Mouse (Mus musculus): ENCODE measurements around the gene Tcf7l1. TPM values are rescaled to one million over a fixed set of nuclear protein-coding genes. Genes with fewer than 3 reads are reported as not detected.

The Tcf7l1 gene
- polyA plus RNA-seq, 1 experiment from 2014 or later: 16.1 TPM

GRCm38 (mm10) chr6:72584154-72584553 is 204.9 kb downstream of the Tcf7l1 start:
- WGBS: 74% methylated on average over 11 of the region's 11 CpGs
- no peak overlapping the region for H3K9ac ChIP-seq
- no peak overlapping the region for H3K4me2 ChIP-seq
- H3K4me3 ChIP-seq: no peak overlapping the region
- H3K4me1 ChIP-seq: no peaks in the 10 kb centered on the region
- H3K27ac ChIP-seq (replicated peaks): no peak overlapping the region
- no peak for ATAC-seq (ENCODE audit: extremely low read depth, insufficient number of reproducible peaks, low FRiP score, low TSS enrichment)
- no peaks in the 10 kb centered on the region for H3K27me3 ChIP-seq (replicated peaks)
- no peaks in the 10 kb centered on the region for H3K9me3 ChIP-seq
- H3K36me3 ChIP-seq: peaks cover 30% of the 10 kb centered on the region

- 82% methylated on average over 4 of the region's 4 CpGs for WGBS
- H3K9me3 ChIP-seq: no peaks in the 10 kb centered on the region
- ATAC-seq (ENCODE audit: extremely low read depth, insufficient number of reproducible peaks, low FRiP score, low TSS enrichment): no peak
These were observed 205.7 kb downstream of the Tcf7l1 start for GRCm38 (mm10) chr6:72583211-72583839.

GRCm38 (mm10) chr6:72581625-72582382 is 207.2 kb downstream of the Tcf7l1 start:
- no peak for ATAC-seq (ENCODE audit: extremely low read depth, insufficient number of reproducible peaks, low FRiP score, low TSS enrichment)
- Histone ChIP-seq H3K9me3 (no peaks in the 10 kb centered on the region), H3K4me2 (no peak overlapping the region), H3K27ac (replicated peaks) (no peak overlapping the region), H3K36me3 (peaks cover 35% of the 10 kb centered on the region), H3K27me3 (replicated peaks) (no peaks in the 10 kb centered on the region), H3K4me3 (no peak overlapping the region), H3K4me1 (no peaks in the 10 kb centered on the region), H3K9ac (no peak overlapping the region)
- WGBS: 67% methylated on average over 11 of the region's 11 CpGs

More at GRCm38 (mm10) chr6:72583211-72583839, 205.7 kb downstream of the Tcf7l1 start:
- H3K4me1 ChIP-seq: no peaks in the 10 kb centered on the region
- H3K4me3 ChIP-seq: no peak overlapping the region
- H3K4me2 ChIP-seq: no peak overlapping the region
- no peak overlapping the region for H3K9ac ChIP-seq
- H3K36me3 ChIP-seq: peaks cover 32% of the 10 kb centered on the region
- no peaks in the 10 kb centered on the region for H3K27me3 ChIP-seq (replicated peaks)
- no peak overlapping the region for H3K27ac ChIP-seq (replicated peaks)

Other genes with a start within 250 kb of the Tcf7l1 start
- 25.1 and 25.4 TPM in 2 replicates for gene Capg, start 244.9 kb downstream of the Tcf7l1 start, polyA plus RNA-seq (2015; fragmentation: Nextera tagmentation; extraction: Ambion mirVana)
- 10.6 and 11.8 TPM in 2 replicates for gene Elmod3, start 190.8 kb downstream of the Tcf7l1 start, polyA plus RNA-seq (2015; fragmentation: Nextera tagmentation; extraction: Ambion mirVana)
- 18.3 and 20.1 TPM in 2 replicates for gene Retsat, start 190.8 kb downstream of the Tcf7l1 start, polyA plus RNA-seq (2015; fragmentation: Nextera tagmentation; extraction: Ambion mirVana)
- 21.5 and 24.0 TPM in 2 replicates for gene Tgoln1, start 172.3 kb downstream of the Tcf7l1 start, polyA plus RNA-seq (2015; fragmentation: Nextera tagmentation; extraction: Ambion mirVana)
- gene Kcmf1, start 110.7 kb upstream of the Tcf7l1 start, polyA plus RNA-seq (2015; fragmentation: Nextera tagmentation; extraction: Ambion mirVana): 27.1 and 30.4 TPM in 2 replicates
- 1,351 and 1,381 TPM in 2 replicates for gene Tmsb10, start 169.5 kb upstream of the Tcf7l1 start, polyA plus RNA-seq (2015; fragmentation: Nextera tagmentation; extraction: Ambion mirVana)

Measured in heart, embryonic 13.5 days (tissue).